15 mouse cellular contexts compared by ENCODE assay signal in genomic region chr7:49075333-49075934, GRCm38 (mm10).
DNase-seq lines count a peak whose midpoint lies in the region; ATAC-seq and TF ChIP-seq lines count a peak whose summit lies in the region.
"Had no signal": no experiment of that assay in that cellular context is flagged by ENCODE, and none has a peak within 500 bp of the region (broad histone marks: within the 10 kb centered on the region; RNA-seq: fewer than 3 reads in every experiment).

No protein-coding gene starts in this region.

- TF ChIP-seq CTCF in midbrain, postnatal 0 days (IDR thresholded peaks at IDR 0.05), result no peak

- H3K9ac ChIP-seq in hindbrain, embryonic 11.5 days (ENCODE audit: low read depth, low read length), result no peak overlapping the region
- no peak overlapping the region for H3K9ac ChIP-seq in midbrain, embryonic 12.5 days (replicated peaks)
- H3K9ac ChIP-seq in midbrain, postnatal 0 days (replicated peaks; ENCODE audit: low read length, poor library complexity, severe bottlenecking), result no peak overlapping the region
- no peak overlapping the region for H3K9ac ChIP-seq in midbrain, embryonic 15.5 days

- peak; percentile 22 to 57 for DNase-seq in adrenal gland, adult (ENCODE audit: inconsistent age in 2 of 2, low spot score in 1 of 2)
- no peak for DNase-seq in adrenal gland, postnatal 25 days
- no peak for DNase-seq in hindbrain, embryonic 11.5 days (ENCODE audit: low spot score)
- DNase-seq in hindbrain, embryonic 10.5 days (ENCODE audit: low spot score), result no peak
- no peak for DNase-seq in midbrain, postnatal 0 days (ENCODE audit: low spot score)
- no peak for DNase-seq in heart, postnatal 25 days (ENCODE audit: low spot score)
- DNase-seq: cerebellum, adult 9-10 months; heart, postnatal 4 days; kidney, adult 18-20 months; lung, adult 2 months; right cerebral cortex, postnatal 14 days; thymus, postnatal 36 days had no signal

- no peak overlapping the region for H3K4me2 ChIP-seq in hindbrain, embryonic 11.5 days (replicated peaks; ENCODE audit: low read depth, low read length)
- no peak overlapping the region for H3K4me2 ChIP-seq in midbrain, embryonic 12.5 days (replicated peaks)
- H3K4me2 ChIP-seq in midbrain, postnatal 0 days (ENCODE audit: low read depth, low read length, poor library complexity, severe bottlenecking), result no peak overlapping the region
- no peak overlapping the region for H3K4me2 ChIP-seq in midbrain, embryonic 15.5 days
- H3K4me2 ChIP-seq: heart, embryonic 11.5 days had no signal

- peaks cover 18% of the 10 kb centered on the region for H3K4me1 ChIP-seq in hindbrain, embryonic 11.5 days (replicated peaks; ENCODE audit: control insufficient read depth, insufficient read depth, low read length)
- H3K4me1 ChIP-seq in hindbrain, embryonic 10.5 days (replicated peaks), result peaks cover 68% of the 10 kb centered on the region
- peaks cover 48% of the 10 kb centered on the region for H3K4me1 ChIP-seq in midbrain, embryonic 12.5 days
- H3K4me1 ChIP-seq in midbrain, postnatal 0 days (ENCODE audit: insufficient read depth, low read length), result peaks cover 11% of the 10 kb centered on the region
- peaks cover 47% of the 10 kb centered on the region for H3K4me1 ChIP-seq in midbrain, embryonic 15.5 days

- no peaks in the 10 kb centered on the region for H3K9me3 ChIP-seq in hindbrain, embryonic 11.5 days (ENCODE audit: control insufficient read depth, low read length)
- H3K9me3 ChIP-seq in hindbrain, embryonic 10.5 days, result no peaks in the 10 kb centered on the region
- H3K9me3 ChIP-seq in midbrain, embryonic 12.5 days, result no peaks in the 10 kb centered on the region
- no peaks in the 10 kb centered on the region for H3K9me3 ChIP-seq in midbrain, postnatal 0 days (ENCODE audit: low read length)
- no peaks in the 10 kb centered on the region for H3K9me3 ChIP-seq in midbrain, embryonic 15.5 days

- H3K27me3 ChIP-seq in hindbrain, embryonic 11.5 days (ENCODE audit: control insufficient read depth, insufficient read depth, low read length), result no peaks in the 10 kb centered on the region
- H3K27me3 ChIP-seq in hindbrain, embryonic 10.5 days (ENCODE audit: insufficient read depth, poor library complexity, severe bottlenecking), result peaks cover 26% of the 10 kb centered on the region
- peaks cover 9% of the 10 kb centered on the region; the same call in 1 of the 2 replicates for H3K27me3 ChIP-seq in midbrain, embryonic 12.5 days
- H3K27me3 ChIP-seq in midbrain, postnatal 0 days (ENCODE audit: insufficient read depth, low read length), result no peaks in the 10 kb centered on the region
- H3K27me3 ChIP-seq in midbrain, embryonic 15.5 days (replicated peaks), result no peaks in the 10 kb centered on the region

- 55% methylated on average over 10 of the region's 10 CpGs for WGBS in hindbrain, embryonic 11.5 days
- WGBS in hindbrain, embryonic 10.5 days, result 75% methylated on average over 10 of the region's 10 CpGs
- WGBS in midbrain, embryonic 12.5 days, result 73% methylated on average over 10 of the region's 10 CpGs
- WGBS in midbrain, postnatal 0 days, result 68% methylated on average over 10 of the region's 10 CpGs
- 57% methylated on average over 10 of the region's 10 CpGs for WGBS in midbrain, embryonic 15.5 days

- ATAC-seq in hindbrain, embryonic 11.5 days (ENCODE audit: low FRiP score), result no peak; the same call in 1 of the 2 replicates
- no peak for ATAC-seq in midbrain, embryonic 12.5 days (ENCODE audit: low FRiP score, low read depth)
- ATAC-seq in midbrain, postnatal 0 days (ENCODE audit: low FRiP score), result no peak
- no peak for ATAC-seq in midbrain, embryonic 15.5 days (replicated peaks)

- H3K4me3 ChIP-seq in hindbrain, embryonic 11.5 days (ENCODE audit: low read depth, low read length), result no peak overlapping the region
- H3K4me3 ChIP-seq in hindbrain, embryonic 10.5 days, result no peak overlapping the region
- H3K4me3 ChIP-seq in midbrain, embryonic 12.5 days, result no peak overlapping the region
- H3K4me3 ChIP-seq in midbrain, postnatal 0 days (ENCODE audit: low read depth, low read length), result no peak overlapping the region
- no peak overlapping the region for H3K4me3 ChIP-seq in midbrain, embryonic 15.5 days

- intact Hi-C loops in heart, postnatal 25 days (cut with DNase I), result loop anchor here (5.0 kb wide), 1 partner anchor 52 kb away; no protein-coding TSS in a partner anchor

- peak overlapping the region; percentile 58; the same call in 1 of the 2 replicates for H3K27ac ChIP-seq in hindbrain, embryonic 11.5 days (ENCODE audit: low read depth, low read length)
- H3K27ac ChIP-seq in hindbrain, embryonic 10.5 days, result no peak overlapping the region
- H3K27ac ChIP-seq in midbrain, embryonic 12.5 days (replicated peaks), result 0 out of 2 replicates have a peak overlapping the region, but pooled peaks have one; percentile 43
- no peak overlapping the region for H3K27ac ChIP-seq in midbrain, postnatal 0 days (ENCODE audit: low read depth, low read length)
- H3K27ac ChIP-seq in midbrain, embryonic 15.5 days, result peak overlapping the region; percentile 27; the same call in 1 of the 2 replicates

- no peaks in the 10 kb centered on the region for H3K36me3 ChIP-seq in hindbrain, embryonic 11.5 days (ENCODE audit: control insufficient read depth, insufficient read depth, low read length)
- no peaks in the 10 kb centered on the region for H3K36me3 ChIP-seq in hindbrain, embryonic 10.5 days
- no peaks in the 10 kb centered on the region for H3K36me3 ChIP-seq in midbrain, embryonic 12.5 days
- no peaks in the 10 kb centered on the region for H3K36me3 ChIP-seq in midbrain, postnatal 0 days (ENCODE audit: insufficient read depth, low read length)
- H3K36me3 ChIP-seq in midbrain, embryonic 15.5 days (replicated peaks), result no peaks in the 10 kb centered on the region

Comparison
In these comparisons a context has a peak if more than half of its experiments do, and no peak if none do; other contexts are left out.
1. DNase-seq: peak in adrenal gland, adult (2 of 2); none in adrenal gland, postnatal 25 days (single experiment), hindbrain, embryonic 11.5 days (single experiment), hindbrain, embryonic 10.5 days (single experiment), midbrain, postnatal 0 days (single experiment) and heart, postnatal 25 days (single experiment).
2. H3K27ac ChIP-seq: peak in hindbrain, embryonic 11.5 days (single experiment), midbrain, embryonic 12.5 days (single experiment) and midbrain, embryonic 15.5 days (single experiment); none in hindbrain, embryonic 10.5 days (single experiment) and midbrain, postnatal 0 days (single experiment).